Mouse (Mus musculus) CD4-positive naive resting alpha-beta T cell, adult 57 days (primary cell): ENCODE results near the gene Efhc1. TPM values are rescaled to one million over a fixed set of nuclear protein-coding genes. Genes with fewer than 3 reads are reported as not detected.

Source experiments
- total RNA-seq: library from RNA; stranded (reverse); gene quantifications from one replicate; pipeline ENCODE4 v1.2.4, GENCODE M21; 2023

Gene Efhc1
- total RNA-seq = 0.80 TPM

DNA sequence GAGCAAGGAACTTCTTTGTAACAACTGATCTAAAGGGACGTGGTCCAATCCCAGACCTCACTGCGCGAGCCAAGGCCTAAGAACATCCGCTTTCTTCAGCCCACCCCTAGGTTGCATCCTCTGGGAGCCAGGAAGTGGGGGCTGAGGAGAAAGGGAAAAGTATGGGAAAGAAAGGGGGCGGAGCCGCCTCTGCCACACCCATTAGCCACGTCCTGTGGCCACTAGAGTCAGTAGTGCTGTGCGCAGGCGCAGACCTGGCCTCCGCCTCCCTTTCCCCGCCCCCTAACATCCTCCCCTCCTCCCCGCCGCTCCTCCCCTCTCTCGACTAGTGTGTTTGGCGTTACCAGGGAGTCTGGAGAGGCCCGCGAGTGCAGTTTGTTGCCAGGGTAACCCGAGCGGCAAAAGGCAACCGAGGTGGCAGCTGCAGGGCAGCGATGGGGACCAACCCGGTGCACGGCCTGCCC is at the start of gene Efhc1:
Gene Efhc1 (plus strand): TSS at position 327 of the 464 bp plus-strand sequence.

Other genes starting within 250 kb of the Efhc1 start
- not detected for gene Il17a, start 220.7 kb upstream of the Efhc1 start, total RNA-seq
- 2.1 TPM for gene Il17f, start 161.0 kb upstream of the Efhc1 start, total RNA-seq
- 50.5 TPM for gene Mcm3, start 131.3 kb upstream of the Efhc1 start, total RNA-seq
- gene Paqr8, start 61.0 kb upstream of the Efhc1 start, total RNA-seq = 7.2 TPM
- 9.8 TPM for gene Tram2, start 127.6 kb downstream of the Efhc1 start, total RNA-seq